Mouse (Mus musculus) c-Kit-positive CD71-positive TER-119-negative erythroid progenitor cells, embryonic 14.5 days (primary cell): ENCODE measurements at regions not wholly inside any gene's neighbourhood (a gene's known extent, or its start where the extent isn't known, plus 50 kb on each side); places are given as distances from the start of the nearest gene placed in this dataset.

Experiments used
- DNase-seq: peaks from one replicate; pipeline ENCODE4 v3.0.0-alpha.2; 2013; ENCODE audit warnings: low read depth

GRCm38 (mm10) chr2:137419678-137420077 is 303.2 kb upstream of the Jag1 start:
- no peak for DNase-seq

DNA sequence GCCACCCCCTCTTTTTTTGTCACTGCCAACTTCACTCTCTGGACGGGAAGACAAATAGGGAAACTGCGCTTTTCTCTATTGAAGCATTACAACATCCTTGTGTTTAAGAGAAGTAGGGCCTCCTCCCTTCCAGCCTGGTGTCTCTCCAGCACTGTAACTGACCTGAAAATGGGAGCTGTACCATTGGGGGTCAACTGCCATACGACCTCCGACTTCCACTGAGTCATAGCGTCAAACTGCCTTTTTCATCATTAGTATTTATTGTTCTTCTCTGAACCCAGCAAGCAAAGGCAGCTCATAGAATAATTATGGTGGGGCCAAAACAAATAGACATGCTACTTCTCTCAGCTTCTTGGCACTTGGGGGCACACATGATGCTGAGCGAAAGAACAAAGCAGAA is 301.2 kb upstream of the Jag1 start:
- DNase-seq, result no peak

- no peak for DNase-seq
Observed at GRCm38 (mm10) chr2:137413432-137413831, 297.0 kb upstream of the Jag1 start.

- no peak for DNase-seq
Observed at GRCm38 (mm10) chr2:137409611-137410010, 293.2 kb upstream of the Jag1 start.

DNA sequence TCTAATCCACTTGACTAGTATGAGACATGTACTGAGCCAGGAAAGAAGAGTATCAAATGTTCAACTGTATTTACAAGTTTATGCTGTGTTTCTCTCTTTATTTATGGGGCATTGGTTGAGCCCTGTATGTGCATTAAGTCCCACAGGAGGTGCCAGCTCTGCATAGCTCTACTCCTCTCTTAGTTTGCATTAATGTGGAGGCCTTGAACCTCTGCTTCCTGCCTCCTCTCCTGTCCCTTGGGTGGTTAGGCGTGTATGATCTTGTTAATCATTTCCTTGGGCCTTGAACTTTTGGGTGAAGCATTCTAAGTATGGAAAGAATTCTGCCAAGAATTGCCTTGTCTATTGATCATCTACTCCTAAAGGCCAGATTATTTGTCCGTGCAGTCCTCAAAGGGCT is 291.9 kb upstream of the Jag1 start:
- no peak for DNase-seq

GRCm38 (mm10) chr2:137393486-137393885 is 277.0 kb upstream of the Jag1 start:
- no peak for DNase-seq

GRCm38 (mm10) chr2:137379816-137380215 is 263.4 kb upstream of the Jag1 start:
- no peak for DNase-seq

- DNase-seq, result no peak
Observed at GRCm38 (mm10) chr2:137375346-137375745, 258.9 kb upstream of the Jag1 start.

- no peak for DNase-seq
Observed at GRCm38 (mm10) chr2:137371062-137371461, 254.6 kb upstream of the Jag1 start.

- no peak for DNase-seq
Observed at GRCm38 (mm10) chr2:137363006-137363405, 246.6 kb upstream of the Jag1 start.

DNA sequence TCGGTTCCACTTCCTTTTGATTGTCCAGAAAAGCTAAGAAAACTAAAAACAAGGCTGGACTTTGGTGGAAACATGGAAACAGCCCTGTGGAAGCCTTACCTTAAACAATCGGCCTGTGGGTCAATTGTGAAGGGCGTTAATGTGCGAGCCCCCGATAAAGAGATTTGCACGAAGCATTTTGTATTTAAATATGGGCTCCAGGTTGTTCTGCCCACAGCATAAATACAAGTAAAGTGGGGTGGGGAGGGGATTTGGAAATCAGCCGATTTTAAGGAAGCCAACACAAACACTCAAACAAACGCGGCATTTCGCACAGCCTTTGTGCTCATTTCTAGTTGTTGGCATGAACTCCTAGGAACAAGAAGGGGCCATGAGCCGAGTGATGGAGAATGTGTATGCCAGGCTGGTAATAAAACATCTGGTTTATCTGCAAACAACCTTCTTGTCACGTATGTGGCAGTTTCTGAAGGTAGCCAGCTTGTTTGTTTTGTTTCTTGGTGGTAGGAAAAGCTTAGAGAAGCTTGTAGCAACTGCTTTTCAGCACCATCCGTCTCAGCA is 240.8 kb upstream of the Jag1 start:
- DNase-seq, result no peak

DNA sequence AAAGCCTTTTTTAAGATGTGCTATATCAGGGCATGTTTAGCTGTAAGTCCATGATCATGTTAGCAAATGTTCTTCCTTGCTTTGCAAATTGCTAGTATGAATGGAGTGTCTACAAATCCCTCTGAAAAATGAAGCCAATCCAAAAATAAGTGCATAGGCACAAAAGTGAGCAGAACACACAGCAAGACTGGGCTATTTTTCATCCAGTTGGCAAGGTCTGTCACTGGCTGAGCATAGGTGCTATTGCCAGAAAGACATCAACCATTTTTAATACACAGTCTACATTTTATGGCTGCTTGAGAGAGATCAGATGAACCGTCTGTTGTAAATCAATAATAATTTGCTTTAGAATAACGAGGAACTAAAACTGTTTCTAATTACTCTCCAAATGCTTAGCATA is 227.3 kb upstream of the Jag1 start:
- DNase-seq, result no peak

- DNase-seq, result no peak
Observed at GRCm38 (mm10) chr2:137329995-137330394, 213.6 kb upstream of the Jag1 start.

GRCm38 (mm10) chr2:137323445-137323844 is 207.0 kb upstream of the Jag1 start:
- no peak for DNase-seq

DNA sequence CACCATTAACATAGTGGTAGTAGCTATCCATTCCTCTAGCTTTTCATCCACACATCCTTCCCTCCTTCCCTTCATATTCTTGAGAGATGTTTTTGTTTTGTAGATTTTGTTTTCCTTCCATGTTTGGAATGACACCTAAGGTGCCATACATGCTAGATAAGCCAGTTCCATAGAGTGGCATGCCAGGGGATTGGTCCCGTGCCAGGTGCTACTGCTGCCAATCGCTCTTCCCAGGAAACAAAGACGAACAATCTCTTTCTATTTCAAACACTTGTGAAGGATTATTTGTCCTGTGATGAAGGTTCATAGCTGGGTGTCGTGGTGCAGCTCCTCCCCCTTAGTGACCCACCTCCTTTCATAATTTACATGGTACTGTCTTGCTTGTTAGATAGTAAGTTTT is 194.1 kb upstream of the Jag1 start:
- DNase-seq, result no peak

- no peak for DNase-seq
Observed at GRCm38 (mm10) chr2:137308116-137308515, 191.7 kb upstream of the Jag1 start.

- no peak for DNase-seq
Observed at GRCm38 (mm10) chr2:137301474-137302267, 185.2 kb upstream of the Jag1 start.

DNA sequence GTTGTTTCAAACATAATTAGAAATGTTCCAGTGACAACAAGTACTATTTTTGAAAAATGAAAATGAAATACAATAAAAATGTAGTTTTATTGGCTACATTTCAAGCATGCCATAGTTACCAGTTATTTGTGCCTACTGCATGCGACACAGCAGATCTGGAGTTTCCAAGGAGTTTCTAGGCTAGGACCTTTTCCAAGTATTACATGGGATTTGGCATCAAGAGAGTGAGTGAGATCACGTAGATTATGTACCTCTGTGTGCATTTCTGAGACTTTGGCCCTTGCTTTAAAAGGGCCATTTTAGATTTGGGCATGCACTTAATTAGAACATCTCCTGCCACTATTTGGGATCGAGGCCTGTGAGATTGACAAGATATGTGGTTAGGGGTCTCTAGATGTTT is 172.8 kb upstream of the Jag1 start:
- DNase-seq, result no peak

DNA sequence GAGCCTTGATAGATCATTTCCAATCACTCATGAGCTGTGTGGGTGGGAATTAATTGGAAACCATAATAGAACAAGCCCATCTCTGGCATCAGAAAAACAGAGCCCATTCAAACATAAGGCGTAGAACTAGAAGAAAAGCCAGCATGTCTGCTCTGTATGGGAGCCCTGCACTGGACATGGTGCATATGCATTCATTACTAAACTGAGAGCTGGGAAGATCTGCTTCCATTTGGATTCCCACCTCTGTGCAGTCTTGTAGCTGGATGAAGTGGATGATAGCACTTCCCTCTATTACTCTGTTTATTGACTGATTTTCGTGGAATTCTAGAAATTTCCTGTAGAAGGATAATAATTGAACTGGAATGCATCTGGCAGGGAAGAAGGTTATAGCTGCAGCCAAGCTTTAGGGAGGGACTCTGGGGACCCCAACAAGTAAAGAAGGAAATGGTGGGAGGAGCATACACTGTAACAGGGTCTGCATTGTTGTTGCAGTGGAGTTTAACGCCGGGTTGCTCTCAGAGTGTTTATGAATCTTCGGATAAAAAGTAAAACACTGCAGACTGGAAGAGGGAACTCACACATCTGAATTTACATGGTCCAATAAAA is 155.2 kb upstream of the Jag1 start:
- DNase-seq, result no peak

GRCm38 (mm10) chr2:137262911-137263310 is 146.5 kb upstream of the Jag1 start:
- DNase-seq, result no peak

DNA sequence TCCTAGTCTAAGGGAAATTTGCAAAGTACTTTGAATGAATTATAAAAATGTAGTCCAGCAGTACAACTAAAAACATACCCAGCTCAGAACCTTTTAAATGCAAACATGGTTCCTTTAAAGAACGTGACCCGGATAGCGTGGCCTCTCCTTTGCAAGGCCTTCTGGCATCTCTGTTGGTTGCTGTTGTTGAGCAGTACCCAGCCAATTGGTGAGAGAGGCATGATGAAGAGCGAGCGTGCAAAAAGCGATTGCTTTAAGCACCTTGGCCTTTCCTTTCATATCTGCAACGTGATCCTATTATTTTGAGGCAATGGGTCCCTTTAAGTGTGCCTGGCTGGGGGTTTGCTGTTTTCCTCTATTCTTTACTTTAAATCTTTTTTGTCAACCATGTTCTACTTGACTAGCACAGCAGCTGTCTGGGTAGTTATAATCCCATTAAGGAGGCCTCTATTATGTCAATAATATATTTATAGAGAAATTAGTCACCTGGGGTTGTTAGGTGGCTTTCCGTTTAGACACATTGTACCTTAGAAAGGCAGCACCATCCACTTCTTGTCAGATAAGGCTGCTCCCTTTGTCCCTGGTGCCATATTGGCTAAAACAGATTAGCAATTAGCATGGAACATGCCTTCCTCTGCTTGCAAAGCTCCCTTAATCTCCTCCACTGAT is 141.5 kb upstream of the Jag1 start:
- DNase-seq, result no peak

DNA sequence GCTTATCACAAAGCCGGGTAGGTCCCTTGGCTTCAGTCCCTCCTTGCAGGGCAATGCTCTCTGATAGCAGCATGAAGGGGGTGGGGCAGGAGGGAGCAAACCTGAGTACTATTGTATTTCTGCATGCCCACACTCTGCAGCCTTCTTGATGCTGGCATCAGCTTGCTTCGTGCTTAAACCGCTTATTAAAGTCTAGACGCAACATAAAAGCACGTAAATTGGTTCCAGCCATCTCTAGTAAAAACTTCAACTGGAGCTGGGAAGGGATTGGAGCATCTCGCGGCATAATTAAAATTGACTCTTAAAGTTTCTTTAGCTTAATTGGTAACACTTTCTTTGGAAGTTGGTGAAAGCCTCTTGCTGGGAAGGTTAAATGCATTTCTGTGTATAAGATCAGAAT is 131.5 kb upstream of the Jag1 start:
- no peak for DNase-seq

- no peak for DNase-seq
Observed at GRCm38 (mm10) chr2:137244370-137244769, 127.9 kb upstream of the Jag1 start.
